Mouse (Mus musculus) left cerebral cortex, adult 9 months (tissue): Measurements from ENCODE around the gene Kcnk1.

Source experiments
- DNase-seq, 2 experiments: peaks; one replicate each; pipeline ENCODE4 v3.0.0; 2022; ENCODE audit warnings: low spot score in 2 of 2

Kcnk1 gene

DNA sequence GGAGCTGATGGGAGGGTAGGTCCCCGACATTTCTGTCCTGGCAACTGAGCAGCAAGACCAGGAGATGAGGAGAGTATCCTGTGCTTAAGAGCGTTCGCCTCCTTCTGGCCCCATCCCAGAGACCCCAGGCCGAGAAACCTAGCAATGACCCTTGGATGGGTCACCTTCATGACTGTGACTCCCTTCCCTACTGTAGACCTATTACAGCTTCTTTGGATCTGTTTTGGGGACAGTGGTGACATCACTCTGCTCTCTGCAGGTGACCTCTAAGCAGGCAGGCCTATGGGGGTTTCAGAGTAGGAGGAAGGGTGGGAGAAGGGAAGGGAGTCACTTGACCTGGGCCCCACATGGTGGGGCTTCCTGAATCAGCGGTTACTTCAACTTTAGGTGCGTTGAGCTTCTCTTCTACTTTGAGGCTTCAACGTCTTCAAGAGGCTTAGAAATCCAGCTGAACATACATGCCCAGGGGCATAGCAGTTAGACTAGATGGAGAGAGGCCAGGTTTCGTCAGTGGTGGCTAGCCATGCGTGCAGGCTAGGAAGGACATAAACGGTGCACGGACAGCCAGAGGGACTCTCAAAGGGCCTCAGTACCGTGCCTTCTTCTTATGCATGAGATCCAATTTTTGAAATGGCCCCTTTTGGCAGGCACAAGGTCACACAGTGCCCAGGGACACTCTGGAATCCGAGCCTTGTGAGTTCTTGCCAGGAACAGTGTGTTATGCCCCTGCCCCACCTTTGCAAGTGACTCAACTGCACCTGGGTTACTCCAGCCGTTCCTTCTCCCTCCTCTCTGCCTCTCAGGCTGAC, 1.3 kb downstream of the Kcnk1 start:
- no peak for DNase-seq

DNA sequence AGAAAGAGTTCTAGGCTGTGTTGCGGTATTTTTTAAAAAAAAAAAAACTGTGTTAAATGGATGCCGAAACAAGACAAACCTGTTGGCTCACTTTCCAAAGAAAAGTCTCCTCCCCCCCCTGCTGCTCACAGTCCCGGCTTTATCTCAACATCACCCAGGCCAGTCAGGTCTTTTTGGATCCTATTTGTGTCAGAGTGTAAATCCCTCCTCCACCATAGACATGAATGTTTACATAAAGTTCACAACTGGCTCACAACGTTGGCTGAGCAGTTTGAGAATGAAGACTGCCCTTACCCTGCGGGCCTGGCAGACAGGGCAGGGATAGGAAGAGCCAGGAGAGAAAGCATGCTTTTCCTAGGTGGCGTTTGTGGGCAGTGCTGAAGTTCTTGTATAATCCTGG, 2.0 kb downstream of the Kcnk1 start:
- no peak for DNase-seq

DNA sequence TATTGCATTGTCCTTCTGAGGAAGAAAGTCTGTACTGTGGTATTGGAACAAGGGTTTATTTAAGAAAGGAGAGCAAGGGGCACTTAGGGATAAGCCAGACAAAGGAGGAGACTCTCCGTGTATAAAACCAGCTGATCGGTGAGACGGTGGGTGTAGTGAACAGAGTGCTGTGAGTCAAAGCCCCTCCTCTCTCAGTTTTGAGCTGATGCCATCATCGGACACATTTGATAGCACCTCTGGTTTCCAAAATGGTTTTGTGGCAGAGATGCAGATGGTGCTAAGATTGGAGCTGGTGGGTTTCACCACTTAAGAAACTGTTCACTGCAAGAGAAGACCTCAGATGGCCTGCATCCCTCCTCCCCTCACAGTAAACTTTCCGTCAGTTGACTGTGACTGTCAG, 2.6 kb downstream of the Kcnk1 start:
- DNase-seq = no peak

DNA sequence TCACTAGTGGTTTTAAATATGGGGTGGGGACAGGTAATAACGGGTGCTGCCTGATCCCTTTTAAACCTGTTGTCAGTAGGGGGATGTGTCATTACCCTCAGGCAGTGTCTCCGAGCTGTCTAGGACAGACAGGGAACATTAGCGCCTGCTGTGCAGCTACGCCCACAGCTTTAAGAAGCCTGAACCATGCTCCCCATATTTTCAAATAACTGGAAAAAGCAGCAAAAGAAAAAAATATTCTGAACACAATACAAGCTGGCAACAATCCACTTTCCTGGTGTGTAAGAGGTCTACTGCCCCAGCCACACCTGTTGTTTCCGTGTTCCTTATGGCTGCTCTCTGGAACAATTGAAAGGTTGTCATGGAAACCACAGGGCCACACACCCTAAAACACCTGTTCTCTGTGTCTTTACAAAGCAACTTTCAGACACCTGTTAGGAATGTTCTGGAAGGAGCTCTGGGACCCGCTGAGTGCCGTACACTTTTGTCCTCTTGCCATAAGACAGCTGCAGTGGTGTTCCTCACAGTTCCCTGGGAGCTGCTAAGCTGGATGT, 4.9 kb downstream of the Kcnk1 start:
- no peak for DNase-seq

DNA sequence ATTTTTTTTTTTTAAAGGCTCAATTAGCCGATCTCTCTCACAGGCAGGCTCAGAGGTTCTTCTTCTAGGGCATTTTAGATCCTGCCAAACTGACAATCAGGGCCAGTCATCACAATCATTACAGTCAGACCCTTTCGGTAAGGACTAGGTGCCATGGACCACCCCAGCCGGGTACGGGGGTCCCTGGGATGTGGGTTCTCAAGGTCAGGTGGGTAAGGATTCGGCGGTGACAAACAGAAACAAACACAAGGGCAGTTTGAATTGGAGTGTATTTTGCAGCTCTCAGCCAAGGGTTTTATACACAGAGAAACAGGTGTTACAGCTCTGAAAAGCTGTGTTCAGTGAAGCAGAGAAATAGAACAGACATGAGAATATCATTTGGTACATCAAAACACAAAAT, 8.6 kb downstream of the Kcnk1 start:
- no peak for DNase-seq

DNA sequence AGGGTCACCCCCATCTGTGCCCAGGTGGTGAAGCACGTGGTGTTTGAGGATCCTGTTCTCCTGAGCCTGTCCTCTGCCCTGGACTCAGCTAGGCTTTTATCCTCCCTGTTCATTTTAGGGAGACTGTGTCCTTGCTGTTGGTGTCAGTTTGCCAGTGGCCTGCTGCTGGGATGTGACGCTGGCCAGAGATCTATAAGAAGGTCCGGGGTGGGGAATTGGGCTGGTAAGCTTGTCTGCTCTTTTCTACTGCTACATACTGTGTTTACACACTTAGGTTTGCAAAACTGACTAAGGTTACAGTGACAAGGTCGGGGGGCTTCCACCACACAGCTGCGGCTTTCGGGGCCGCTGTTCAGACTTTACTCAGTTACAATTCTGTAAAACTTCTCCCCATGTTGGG, 10.0 kb downstream of the Kcnk1 start:
- DNase-seq = no peak

DNA sequence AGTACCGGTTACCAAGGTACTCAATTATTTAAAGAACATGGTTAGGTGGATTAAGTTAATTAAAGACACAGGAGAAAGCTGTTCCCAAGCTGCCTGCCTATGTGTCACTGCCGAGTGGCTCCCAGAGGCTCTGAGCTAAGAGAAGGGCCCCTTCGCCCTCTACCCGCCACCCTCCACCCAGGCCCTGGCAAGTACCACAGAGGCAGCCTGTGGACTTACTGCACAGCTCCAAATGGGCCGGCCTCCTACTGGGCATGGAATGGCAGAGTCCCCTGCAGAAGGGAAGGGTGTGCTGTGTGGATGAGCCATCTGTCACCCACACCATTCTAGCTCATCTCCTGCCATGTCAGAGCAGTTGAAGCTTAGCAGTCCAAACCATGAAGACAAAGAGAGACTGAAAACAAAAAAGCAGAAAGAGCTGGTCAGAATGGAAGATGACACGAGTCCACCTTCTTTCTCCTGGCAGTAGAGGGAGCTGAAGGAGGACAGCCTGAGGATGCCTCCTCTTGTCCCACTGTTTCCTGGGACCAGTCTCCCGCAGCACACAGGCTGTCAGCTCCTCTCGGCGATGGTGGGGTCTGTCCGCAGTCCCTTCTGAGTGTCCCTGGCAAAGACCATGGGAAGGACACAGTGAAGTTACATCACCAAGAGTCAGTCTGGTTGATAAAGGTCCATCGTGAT, 11.5 kb downstream of the Kcnk1 start:
- no peak for DNase-seq

DNA sequence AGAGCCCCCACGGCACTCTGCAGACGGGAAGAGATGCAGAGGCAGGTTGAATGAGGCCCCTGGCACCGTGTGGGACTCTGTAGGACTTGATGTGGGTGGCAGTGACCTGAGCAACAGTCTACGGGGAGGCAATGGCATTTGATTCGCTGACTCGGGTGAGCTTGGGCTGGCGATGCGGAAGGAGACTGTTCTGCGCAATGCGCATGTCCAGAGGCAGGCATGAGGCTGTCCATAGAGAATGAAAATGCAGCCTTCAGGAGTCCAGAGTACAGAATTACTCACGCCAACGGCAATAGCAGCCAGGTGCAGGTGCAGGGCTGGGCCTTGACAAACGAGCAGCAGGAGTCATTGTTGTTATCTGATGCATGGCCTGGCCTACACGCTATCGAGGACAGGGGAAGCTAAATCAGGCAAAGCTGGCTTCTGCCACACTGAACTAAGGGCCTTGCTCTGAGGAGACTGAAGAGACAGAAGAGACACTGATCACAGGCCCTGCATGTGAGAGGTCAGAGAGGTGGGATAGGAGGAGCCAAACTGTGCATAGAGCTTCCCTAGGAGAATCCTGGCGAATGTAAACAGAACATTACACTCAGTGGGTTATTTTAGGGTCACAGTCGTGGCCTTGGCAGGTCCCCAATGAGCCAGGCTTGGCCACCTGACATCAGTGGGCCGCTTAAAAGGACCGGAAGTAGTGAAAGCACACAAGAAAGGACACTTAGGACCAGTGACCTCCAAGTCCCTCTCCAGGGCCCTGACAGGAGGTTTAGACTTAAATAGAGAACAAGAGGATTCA, 12.8 kb downstream of the Kcnk1 start:
- no peak for DNase-seq

DNA sequence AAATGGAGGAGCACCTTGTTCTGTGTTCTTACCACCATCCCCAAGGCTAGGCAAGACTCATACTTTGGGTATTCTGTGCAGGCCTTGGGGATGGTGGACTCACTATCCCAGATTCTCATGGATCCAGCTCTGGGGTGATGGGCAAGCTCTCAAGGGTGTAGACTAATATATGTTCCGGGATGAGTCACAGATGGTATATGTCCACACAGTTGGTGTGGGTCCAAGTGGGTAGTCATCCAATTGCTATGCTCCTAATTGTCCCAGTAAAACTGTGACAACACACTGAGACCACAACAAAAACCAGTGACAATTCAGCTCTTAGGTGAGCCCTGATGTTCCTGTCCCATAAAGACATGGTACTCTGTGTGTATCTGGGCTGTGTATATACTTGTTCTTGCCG, 14.0 kb downstream of the Kcnk1 start:
- DNase-seq = no peak

DNA sequence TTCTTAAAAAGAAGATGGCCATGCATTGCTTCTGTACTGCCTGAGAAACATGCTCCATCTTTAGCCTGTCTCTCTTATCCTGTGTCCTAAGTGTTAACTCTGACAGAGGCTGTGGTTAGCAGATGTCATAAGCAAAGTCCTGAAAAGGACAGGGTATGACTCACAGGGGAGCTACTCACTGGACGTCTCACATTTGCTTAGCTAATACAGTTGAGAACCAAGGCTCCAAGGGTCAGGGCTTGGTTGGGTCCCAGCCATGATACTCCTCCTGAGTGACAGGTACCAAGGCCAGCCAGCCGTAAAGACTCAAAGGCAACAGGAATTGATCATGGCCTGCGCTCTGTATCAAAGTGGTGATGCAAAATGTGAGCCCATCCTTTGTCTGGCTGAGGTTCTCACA, 15.9 kb downstream of the Kcnk1 start:
- DNase-seq = no peak

DNA sequence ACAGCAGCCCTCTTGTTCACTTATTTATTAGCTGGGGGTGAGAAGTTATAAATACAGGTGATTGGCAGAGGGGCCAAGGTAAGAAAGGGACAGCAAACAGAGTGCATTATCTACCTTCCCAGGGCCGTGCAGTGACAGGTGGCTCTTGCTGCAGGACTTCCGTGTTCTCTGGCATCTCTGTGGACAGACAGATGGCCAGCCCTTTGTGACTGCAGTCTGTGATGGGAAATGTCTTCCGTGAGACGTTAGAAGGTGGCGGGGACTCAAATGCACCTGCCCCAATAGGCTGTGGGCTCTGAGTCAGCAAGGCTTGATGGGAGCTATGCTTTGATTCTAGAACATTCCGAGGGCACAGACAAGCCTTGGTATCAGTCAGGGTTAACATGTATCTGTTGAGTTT, 17.4 kb downstream of the Kcnk1 start:
- no peak for DNase-seq

DNA sequence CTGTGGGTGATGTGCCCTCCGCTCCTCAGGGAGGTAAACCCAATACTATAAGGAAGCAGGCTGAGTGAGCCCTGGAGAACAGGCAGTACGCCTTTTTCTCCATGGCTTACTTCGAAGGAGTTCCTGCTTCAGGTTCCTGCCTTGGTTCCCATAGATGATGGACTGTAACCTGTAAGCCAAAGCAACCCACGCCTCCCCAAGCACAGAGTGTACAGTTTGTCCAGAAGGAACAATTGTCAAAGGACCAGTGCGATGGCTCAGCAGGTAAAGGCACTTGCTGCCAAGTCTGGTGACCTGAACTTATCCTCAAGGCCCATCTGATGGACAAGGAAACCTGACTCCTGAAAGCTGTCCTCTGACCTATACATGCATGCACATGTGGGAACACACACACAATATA, 18.7 kb downstream of the Kcnk1 start:
- no peak for DNase-seq

DNA sequence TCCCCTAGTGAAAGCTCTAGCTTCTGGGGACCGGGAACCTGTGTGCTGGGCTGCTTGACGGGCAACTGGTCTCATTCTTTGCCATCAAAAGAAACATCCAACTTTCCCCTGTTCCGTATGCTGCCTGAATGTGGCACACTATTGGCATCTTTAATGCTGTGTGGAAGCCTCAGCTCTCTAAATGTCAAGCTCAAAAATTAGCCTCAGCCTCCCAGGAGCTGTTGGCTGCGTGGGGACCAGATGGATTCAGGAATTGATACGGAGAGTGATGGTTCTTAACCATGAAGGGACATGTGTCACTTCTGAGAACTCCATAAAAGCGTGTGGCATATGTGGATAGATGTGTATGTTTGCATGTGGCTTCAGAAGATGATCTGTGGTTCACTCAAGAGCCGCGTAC, 27.0 kb downstream of the Kcnk1 start:
- DNase-seq = no peak

DNA sequence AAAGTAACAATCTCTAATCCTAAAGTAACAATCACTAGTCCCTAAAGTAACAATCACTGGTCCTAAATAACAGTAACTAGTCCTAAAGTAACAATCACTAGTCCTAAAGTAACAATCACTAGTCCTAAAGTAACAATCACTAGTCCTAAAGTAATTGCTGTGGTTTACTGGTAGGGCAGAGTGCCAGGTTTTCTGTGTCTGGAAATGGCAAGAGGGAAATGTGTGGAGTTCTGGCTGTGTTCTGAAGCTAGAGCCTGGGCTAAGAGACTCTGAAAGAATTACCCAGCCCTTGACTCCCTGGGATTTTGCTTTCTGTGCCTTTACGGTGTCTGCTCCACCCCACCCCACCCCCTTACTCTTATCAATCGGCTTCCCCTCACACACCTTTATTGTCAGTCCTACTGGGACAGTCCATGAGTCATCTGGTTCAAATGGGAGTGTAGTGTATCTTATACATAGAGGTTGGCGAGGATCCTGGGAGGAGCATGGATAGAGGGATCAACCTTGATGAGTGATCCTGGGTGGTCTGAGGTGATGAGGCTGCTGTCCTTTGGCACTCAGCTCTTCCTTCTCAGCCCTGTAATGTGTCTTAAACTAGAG, 28.8 kb downstream of the Kcnk1 start:
- no peak for DNase-seq

DNA sequence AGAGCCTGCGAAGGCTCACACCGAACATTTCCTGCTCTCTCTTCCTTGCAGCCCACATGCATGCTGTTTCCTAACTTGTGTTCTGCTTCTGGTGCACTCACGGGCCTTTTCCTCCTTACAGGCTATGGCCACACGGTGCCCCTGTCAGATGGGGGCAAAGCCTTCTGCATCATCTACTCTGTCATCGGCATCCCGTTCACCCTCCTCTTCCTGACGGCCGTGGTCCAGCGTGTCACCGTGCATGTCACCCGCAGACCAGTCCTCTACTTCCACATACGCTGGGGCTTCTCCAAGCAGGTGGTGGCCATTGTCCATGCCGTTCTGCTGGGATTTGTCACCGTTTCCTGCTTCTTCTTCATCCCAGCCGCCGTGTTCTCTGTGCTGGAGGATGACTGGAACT, 29.9 kb downstream of the Kcnk1 start:
- no peak for DNase-seq

DNA sequence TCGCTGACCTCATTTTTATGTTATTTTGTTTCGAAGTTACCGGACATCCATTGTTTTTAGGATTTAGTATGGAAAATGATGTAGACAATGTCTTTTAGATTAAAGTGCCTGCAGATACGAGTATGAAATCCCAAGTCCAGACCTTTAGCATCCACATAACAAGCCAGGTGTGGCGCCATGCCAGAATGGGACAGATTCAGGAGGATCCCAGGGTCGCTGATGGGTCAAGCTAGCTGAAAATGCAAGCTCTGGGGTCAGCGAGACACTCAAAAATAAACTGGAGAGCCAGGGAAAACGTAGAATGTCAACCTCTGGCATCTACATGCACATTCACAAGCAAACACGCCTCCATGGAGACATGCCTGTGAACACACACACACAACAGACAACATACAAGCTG, 31.2 kb downstream of the Kcnk1 start:
- DNase-seq = no peak

DNA sequence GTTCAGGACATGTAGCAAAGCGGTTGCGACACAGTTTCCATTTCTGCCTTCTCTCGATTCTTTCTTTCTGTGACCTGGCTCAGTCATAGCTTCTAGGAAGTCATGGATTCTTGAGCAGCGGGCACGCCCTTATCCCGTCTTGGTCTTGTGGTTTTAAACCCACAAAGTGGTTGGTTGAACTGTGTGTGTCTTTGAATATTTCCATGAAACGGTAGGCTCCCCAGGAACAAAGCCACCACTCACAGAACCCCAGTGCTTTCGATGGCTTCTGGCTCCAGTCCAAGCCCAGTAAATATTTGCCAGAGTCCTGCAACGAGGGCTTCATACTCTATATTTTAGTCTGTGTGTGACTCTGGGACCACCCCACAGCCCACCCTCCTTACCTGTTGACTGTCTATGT, 31.6 kb downstream of the Kcnk1 start:
- DNase-seq = no peak

DNA sequence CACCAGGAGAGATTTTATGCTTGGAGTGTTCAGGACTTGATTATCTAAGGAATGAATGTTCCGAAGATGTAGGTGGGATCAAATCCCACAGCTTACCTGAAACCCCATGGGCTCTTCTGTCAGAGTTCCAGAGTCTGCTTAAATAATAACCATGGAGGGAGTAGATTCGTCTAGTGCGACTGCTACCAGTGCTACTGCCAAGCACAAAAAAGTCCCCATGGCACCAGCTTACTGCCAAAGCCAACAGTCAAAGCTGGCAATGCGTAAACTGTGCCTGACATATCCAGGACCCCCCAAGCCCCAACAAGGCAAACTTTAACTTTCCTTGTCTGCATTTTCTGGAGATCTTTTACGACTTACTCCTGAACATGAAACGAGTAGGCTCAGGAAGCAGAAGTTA, 32.5 kb downstream of the Kcnk1 start:
- DNase-seq = no peak

DNA sequence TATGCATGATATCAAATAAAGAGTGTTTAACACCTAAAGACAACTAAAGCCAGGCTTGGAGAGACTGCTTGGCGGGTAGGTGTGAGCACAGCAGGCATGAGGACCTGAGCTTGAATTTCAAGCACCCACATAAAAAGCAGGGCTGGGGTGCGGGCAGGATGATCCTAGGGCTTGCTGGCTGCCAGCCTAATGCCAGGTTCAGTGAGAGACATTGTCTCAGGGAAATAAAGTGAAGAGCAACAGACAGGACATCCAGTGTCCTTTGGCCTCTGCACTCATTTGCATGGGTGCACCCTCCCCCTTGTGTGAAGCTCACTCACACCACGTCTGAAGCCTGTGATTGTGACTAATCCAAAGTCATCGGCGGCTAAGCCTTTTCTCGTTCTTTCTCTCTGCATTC, 34.0 kb downstream of the Kcnk1 start:
- no peak for DNase-seq

DNA sequence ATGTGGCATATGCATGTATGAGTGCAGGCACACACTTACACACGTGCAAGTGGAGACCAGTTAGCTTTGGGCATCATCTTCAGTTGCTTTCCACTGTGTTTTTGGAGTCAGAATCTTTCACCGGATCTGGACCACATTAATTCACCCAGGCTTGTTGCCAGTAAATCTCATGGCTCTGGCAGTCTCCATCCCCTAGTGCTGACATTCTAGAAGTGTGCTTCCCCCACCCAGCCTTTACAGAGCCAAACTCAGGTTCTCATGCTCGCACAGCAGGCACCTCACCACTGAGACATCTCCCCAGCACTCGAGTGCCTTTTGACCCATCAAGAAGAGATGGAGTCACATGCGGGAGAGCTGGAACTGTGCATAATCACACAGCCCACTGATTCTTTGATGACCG, 37.8 kb downstream of the Kcnk1 start:
- DNase-seq = no peak

DNA sequence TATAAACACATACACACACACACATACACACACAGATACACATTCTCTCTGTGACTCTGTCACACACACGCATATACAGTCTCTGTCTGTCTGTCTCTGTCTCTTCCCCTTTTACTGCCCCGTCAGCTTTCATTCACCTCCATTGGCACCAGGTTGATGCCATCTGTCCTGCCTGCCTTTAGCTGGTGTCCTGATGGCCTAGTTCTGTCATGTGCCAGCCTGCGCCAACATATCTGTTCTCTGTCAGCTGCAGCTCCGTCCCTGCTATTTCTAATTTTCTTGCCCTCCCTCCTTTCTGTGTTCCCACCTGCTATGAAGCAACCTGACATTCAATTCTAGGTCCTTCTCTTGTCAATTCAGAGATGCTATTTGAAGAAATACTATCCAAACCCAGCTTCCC, 40.1 kb downstream of the Kcnk1 start:
- no peak for DNase-seq

DNA sequence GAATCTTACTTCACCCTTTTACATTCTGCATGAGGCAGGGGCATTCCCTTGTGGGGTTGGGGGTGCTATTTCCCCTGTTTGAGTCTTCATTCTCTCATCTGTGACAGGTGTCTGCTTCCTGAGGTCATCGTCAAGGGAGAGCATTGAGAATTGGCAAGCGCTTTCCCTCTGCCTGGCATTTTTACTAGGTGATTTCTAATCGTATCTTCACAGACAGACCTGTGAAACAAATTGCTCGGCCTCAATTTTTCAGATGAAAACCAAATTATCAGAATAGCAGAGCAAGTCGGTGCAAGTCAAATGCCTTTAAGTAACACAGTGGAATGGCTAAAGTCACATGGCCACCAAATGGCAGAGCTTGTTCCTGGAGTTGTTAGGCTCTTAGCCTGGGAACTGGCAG, 41.4 kb downstream of the Kcnk1 start:
- DNase-seq = no peak
